Mouse (Mus musculus): Measurements from ENCODE around the gene Gpr165. TPM values are rescaled to one million over a fixed set of nuclear protein-coding genes. Genes with fewer than 3 reads are reported as not detected.

The Gpr165 gene
- polyA plus RNA-seq (2014; fragmentation: Illumina TruSeq; extraction: RNeasy Lipid Tissue Mini Kit (QIAGEN cat#74804); ENCODE audit: low read depth, low replicate concordance) = not detected

GRCm38 (mm10) chrX:96712907-96713774 lies at the start of gene Gpr165:
Gene Gpr165, plus strand, starts transcription at chrX:96713441.

Data from liver, adult 10 weeks (tissue).